Mouse (Mus musculus) layer of hippocampus, postnatal 25 days (tissue): Measurements from ENCODE around the gene Eif2b1. TPM values are rescaled to one million over a fixed set of nuclear protein-coding genes. Genes with fewer than 3 reads are reported as not detected.

Source experiments
- total RNA-seq, 2 experiments: library from RNA; stranded (reverse); gene quantifications; 2 replicates each; pipeline ENCODE4 v1.2.3; 2021

Eif2b1 gene
- total RNA-seq, 2 experiments from 2014 or later = 32.6 to 49.0 TPM

Other genes starting within 250 kb of the Eif2b1 start
- gene Cdk2ap1, start 216.0 kb downstream of the Eif2b1 start, total RNA-seq = 100 to 1,000 TPM in 1 of 2 experiments, 10 to 100 TPM in 1; 97.3 to 104 TPM
- 100 to 1,000 TPM; 143 to 144 TPM for gene Sbno1, start 153.1 kb downstream of the Eif2b1 start, total RNA-seq
- 10 to 100 TPM; 58.5 to 63.1 TPM for gene Kmt5a, start 139.2 kb downstream of the Eif2b1 start, total RNA-seq
- gene Rilpl2, start 100.8 kb downstream of the Eif2b1 start, total RNA-seq = 10 to 100 TPM; 18.7 to 22.7 TPM
- gene Snrnp35, start 96.0 kb downstream of the Eif2b1 start, total RNA-seq = 10 to 100 TPM; 20.6 to 25.9 TPM
- gene Rilpl1, start 47.7 kb downstream of the Eif2b1 start, total RNA-seq = 10 to 100 TPM; 57.4 to 62.4 TPM
- gene Tmed2, start 38.4 kb downstream of the Eif2b1 start, total RNA-seq = 100 to 1,000 TPM in 1 of 2 experiments, 10 to 100 TPM in 1; 90.0 to 104 TPM
- gene Ddx55, start 26.3 kb downstream of the Eif2b1 start, total RNA-seq = 10 to 100 TPM; 23.7 to 31.3 TPM
- 10 to 100 TPM; 29.5 to 32.8 TPM for gene Gtf2h3, start within 50 bp of the Eif2b1 start, total RNA-seq
- gene Atp6v0a2, start 49.4 kb upstream of the Eif2b1 start, total RNA-seq = 10 to 100 TPM; 53.5 to 68.2 TPM
- gene Dnah10, start 146.0 kb upstream of the Eif2b1 start, total RNA-seq = under 1 TPM; 0.32 to 0.56 TPM